Mouse (Mus musculus): ENCODE measurements at regions not wholly inside any gene's neighbourhood (a gene's known extent, or its start where the extent isn't known, plus 50 kb on each side); places are given as distances from the start of the nearest gene placed in this dataset.

- DNase-seq: no peak
Observed at GRCm38 (mm10) chr12:25320262-25320767, 223.4 kb upstream of the Id2 start.

GRCm38 (mm10) chr12:25319846-25320245 is 222.9 kb upstream of the Id2 start:
- no peak for DNase-seq

GRCm38 (mm10) chr12:25318072-25318671 is 221.2 kb upstream of the Id2 start:
- DNase-seq: no peak

- DNase-seq: no peak
Observed at GRCm38 (mm10) chr12:25315969-25316368, 219.0 kb upstream of the Id2 start.

GRCm38 (mm10) chr12:25313212-25313611 is 216.3 kb upstream of the Id2 start:
- DNase-seq: no peak

GRCm38 (mm10) chr12:25312390-25312789 is 215.4 kb upstream of the Id2 start:
- no peak for DNase-seq

GRCm38 (mm10) chr12:25311728-25312127 is 214.8 kb upstream of the Id2 start:
- DNase-seq: peak; percentile 39 to 41

GRCm38 (mm10) chr12:25310293-25310946 is 213.5 kb upstream of the Id2 start:
- DNase-seq: peak; percentile 79 to 81

GRCm38 (mm10) chr12:25309234-25309633 is 212.3 kb upstream of the Id2 start:
- no peak for DNase-seq

GRCm38 (mm10) chr12:25305764-25306653 is 209.1 kb upstream of the Id2 start:
- DNase-seq: no peak

GRCm38 (mm10) chr12:25304820-25305511 is 208.0 kb upstream of the Id2 start:
- DNase-seq: no peak

- peak; percentile 42 to 51 for DNase-seq
Observed at GRCm38 (mm10) chr12:25303500-25304050, 206.6 kb upstream of the Id2 start.

- peak; percentile 19 to 42 for DNase-seq
Observed at GRCm38 (mm10) chr12:25300804-25301390, 204.0 kb upstream of the Id2 start.

GRCm38 (mm10) chr12:25299603-25300471 is 202.9 kb upstream of the Id2 start:
- DNase-seq: no peak

GRCm38 (mm10) chr12:25298766-25299165 is 201.8 kb upstream of the Id2 start:
- DNase-seq: no peak

- DNase-seq: no peak
Observed at GRCm38 (mm10) chr12:25297960-25298359, 201.0 kb upstream of the Id2 start.

- no peak for DNase-seq
Observed at GRCm38 (mm10) chr12:25296648-25297047, 199.7 kb upstream of the Id2 start.

- no peak for DNase-seq
Observed at GRCm38 (mm10) chr12:25294179-25295025, 197.5 kb upstream of the Id2 start.

- DNase-seq: peak; percentile 19 to 65
Observed at GRCm38 (mm10) chr12:25293470-25294178, 196.7 kb upstream of the Id2 start.

All from lung, adult 18-20 months (tissue).